Mouse (Mus musculus) limb, embryonic 15.5 days (tissue): ENCODE measurements around the gene Slc25a22. TPM values are rescaled to one million over a fixed set of nuclear protein-coding genes. Genes with fewer than 3 reads are reported as not detected.
A peak's percentile ranks its signal among the peaks of the same experiment; 100 is the strongest.

Experiments
- ATAC-seq: fragments of 200-750 bp; cut with Nextera tagmentation; 2 replicates; pipeline ENCODE4 v1.8.0; 2017; ENCODE audit warnings: low read depth, moderate TSS enrichment; ENCODE audit not compliant: insufficient number of reproducible peaks, low FRiP score, low TSS enrichment
- H3K27ac ChIP-seq: fragments of 300-500 bp; sonication (generic); 2 replicates; pipeline ENCODE4 v1.5.1; 2015; ENCODE audit warnings: moderate library complexity, mild to moderate bottlenecking, inconsistent platforms
- H3K27me3 ChIP-seq: fragments of 300-500 bp; sonication (generic); 2 replicates; pipeline ENCODE4 v1.6.1; 2015; ENCODE audit warnings: inconsistent platforms
- H3K36me3 ChIP-seq: fragments of 300-500 bp; sonication (generic); 2 replicates; pipeline ENCODE4 v1.6.1; 2015; ENCODE audit warnings: inconsistent platforms
- H3K4me1 ChIP-seq: fragments of 300-500 bp; sonication (generic); 2 replicates; pipeline ENCODE4 v1.6.1; 2015; ENCODE audit warnings: inconsistent platforms
- H3K4me2 ChIP-seq: fragments of 300-500 bp; sonication (generic); 2 replicates; pipeline ENCODE4 v1.6.1; 2015; ENCODE audit warnings: mild to moderate bottlenecking, inconsistent platforms
- H3K4me3 ChIP-seq: fragments of 300-500 bp; sonication (generic); 2 replicates; pipeline ENCODE4 v1.5.1; 2015; ENCODE audit warnings: mild to moderate bottlenecking, inconsistent platforms
- H3K9ac ChIP-seq: fragments of 300-500 bp; sonication (generic); 2 replicates; pipeline ENCODE4 v1.6.1; 2015; ENCODE audit warnings: inconsistent platforms
- H3K9me3 ChIP-seq: fragments of 300-500 bp; sonication (generic); 2 replicates; pipeline ENCODE4 v1.6.1; 2016; ENCODE audit warnings: inconsistent platforms
- WGBS: fragments of 180-500 bp; shearing (Covaris S2); methylation state at CpG from one replicate; pipeline ENCODE4 v1.1.7; 2015; 5-methylcytosine and 5-hydroxymethylcytosine counted together
- polyA plus RNA-seq: library from polyadenylated mRNA; unstranded; fragments of >200 nt; fragmentation: Nextera tagmentation; extraction: Ambion mirVana; gene quantifications from 2 replicates; pipeline ENCODE4 v1.2.1, GENCODE M21; 2015

Gene Slc25a22
- polyA plus RNA-seq, 1 experiment from 2014 or later: 29.5 TPM

DNA sequence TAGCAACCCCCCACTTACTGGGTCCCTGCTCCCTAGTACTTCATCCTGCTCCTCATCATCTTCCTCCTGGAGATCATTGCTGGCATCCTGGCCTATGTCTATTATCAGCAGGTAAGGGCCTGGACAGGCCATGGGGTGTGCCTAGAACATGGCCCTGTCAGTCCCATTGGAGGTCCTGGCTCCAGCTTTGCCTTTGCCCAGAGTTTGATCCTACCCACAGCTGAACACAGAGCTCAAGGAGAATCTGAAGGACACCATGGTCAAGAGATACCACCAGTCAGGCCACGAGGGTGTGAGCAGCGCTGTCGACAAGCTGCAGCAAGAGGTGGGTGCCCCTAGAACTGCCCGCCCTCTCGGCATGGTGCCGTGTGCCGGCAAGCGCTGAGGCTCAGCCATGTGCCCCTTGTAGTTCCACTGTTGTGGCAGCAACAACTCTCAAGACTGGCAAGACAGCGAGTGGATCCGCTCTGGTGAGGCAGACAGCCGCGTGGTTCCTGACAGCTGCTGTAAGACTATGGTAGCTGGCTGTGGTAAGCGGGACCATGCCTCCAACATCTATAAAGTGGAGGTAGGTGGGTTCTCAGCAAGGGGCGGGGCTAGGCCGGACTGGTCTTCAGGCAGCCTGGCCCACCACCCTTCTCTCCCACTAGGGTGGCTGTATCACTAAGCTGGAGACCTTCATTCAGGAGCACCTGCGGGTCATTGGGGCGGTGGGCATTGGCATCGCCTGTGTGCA is 32.4 kb upstream of the Slc25a22 start:
- Histone ChIP-seq H3K27ac (no peak overlapping the region), H3K4me3 (no peak overlapping the region), H3K9ac (no peak overlapping the region), H3K4me1 (peaks cover 60% of the 10 kb centered on the region), H3K27me3 (peaks cover 4% of the 10 kb centered on the region; the same call in 1 of the 2 replicates), H3K4me2 (no peak overlapping the region), H3K36me3 (peaks cover 36% of the 10 kb centered on the region), H3K9me3 (no peaks in the 10 kb centered on the region)
- 88% methylated on average over 18 of the region's 18 CpGs for WGBS
- no peak for ATAC-seq

DNA sequence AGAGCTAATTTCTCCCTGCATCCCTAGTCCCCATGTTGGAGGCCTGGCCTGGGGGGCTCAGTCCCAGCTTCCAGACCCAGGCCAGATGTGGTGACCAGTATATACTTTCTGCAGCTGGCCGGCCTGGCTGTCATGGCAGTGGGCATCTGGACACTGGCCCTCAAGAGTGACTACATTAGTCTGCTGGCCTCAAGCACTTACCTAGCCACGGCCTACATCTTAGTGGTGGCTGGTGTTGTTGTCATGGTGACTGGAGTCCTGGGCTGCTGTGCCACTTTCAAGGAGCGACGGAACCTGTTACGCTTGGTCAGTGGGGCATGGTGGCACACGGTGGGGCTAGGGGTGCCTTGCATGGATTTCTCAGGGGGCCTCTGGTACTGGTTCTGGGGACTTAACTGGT is 31.7 kb upstream of the Slc25a22 start:
- Histone ChIP-seq H3K4me1 (peaks cover 65% of the 10 kb centered on the region), H3K36me3 (peaks cover 36% of the 10 kb centered on the region), H3K4me3 (peak overlapping the region; percentile 73), H3K4me2 (peak overlapping the region; percentile 75), H3K9me3 (no peaks in the 10 kb centered on the region), H3K27me3 (peaks cover 11% of the 10 kb centered on the region), H3K27ac (peak overlapping the region; percentile 90), H3K9ac (0 out of 2 replicates have a peak overlapping the region, but pooled peaks have one; percentile 3)
- ATAC-seq: no peak
- WGBS: 82% methylated on average over 6 of the region's 6 CpGs

DNA sequence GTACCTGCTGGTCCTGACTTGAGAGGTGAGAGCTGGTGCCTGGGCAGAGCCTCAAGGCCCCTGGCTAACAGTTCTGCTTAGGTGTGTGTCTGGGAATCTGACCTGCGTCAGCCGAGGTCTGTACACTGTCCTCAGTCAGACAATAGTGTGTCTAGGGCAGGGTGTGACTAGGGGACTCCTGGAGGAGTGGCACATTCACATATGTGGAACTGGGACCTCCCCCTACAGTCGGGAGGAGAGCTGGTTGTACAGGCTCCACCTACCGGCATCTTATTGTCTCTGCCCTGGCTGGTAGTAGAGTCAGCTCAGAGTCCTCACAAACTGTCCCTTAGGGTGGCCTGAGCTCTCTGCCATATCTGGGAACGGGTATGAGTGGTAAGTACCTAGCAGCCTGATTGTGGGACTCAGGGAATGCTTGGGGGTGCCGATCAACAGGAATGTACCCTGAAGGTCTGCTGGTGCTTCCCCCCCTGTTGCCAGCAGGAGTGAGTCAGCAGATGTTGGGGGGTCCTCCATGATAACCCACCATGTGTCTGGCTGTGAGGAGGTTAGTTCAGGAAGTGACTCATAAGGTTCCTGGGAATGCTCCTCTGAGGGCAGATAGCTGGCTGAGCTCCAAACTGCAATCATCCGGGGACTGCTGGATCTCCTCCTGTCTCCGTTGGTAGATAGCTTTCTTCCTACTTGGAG is 31.0 kb upstream of the Slc25a22 start:
- peaks cover 65% of the 10 kb centered on the region for H3K4me1 ChIP-seq
- H3K9me3 ChIP-seq: no peaks in the 10 kb centered on the region
- H3K27ac ChIP-seq: peak overlapping the region; percentile 90
- H3K36me3 ChIP-seq: peaks cover 36% of the 10 kb centered on the region
- peak overlapping the region; percentile 74 for H3K9ac ChIP-seq
- WGBS: 11% methylated on average over 8 of the region's 8 CpGs
- peaks cover 18% of the 10 kb centered on the region for H3K27me3 ChIP-seq
- ATAC-seq: peak; percentile 31; the same call in 1 of the 2 replicates
- H3K4me3 ChIP-seq: peak overlapping the region; percentile 73
- peak overlapping the region; percentile 75 for H3K4me2 ChIP-seq

DNA sequence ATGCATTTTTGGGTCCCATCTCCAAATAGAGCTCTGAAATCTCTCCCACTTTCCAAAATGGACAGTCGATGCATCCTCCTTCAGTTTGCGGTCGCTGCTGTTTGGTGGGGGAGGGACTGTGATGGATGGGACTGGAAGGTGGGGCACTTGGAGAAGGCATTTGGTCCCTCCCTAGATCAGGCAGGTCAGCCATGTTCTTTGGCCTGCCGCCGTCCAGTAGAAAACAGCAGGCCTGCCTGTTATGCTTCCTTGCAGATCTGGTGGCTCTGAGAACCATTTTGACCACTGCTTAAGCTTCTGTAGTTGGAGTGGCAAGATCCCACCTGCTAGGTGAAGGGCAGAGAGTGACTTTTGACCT is 30.5 kb upstream of the Slc25a22 start:
- no peak for ATAC-seq
- H3K4me1 ChIP-seq: peaks cover 64% of the 10 kb centered on the region
- H3K27me3 ChIP-seq: peaks cover 23% of the 10 kb centered on the region
- no peaks in the 10 kb centered on the region for H3K9me3 ChIP-seq
- H3K4me2 ChIP-seq: peak overlapping the region; percentile 75
- 13% methylated on average over 5 of the region's 5 CpGs for WGBS
- peak overlapping the region; percentile 73 for H3K4me3 ChIP-seq
- peak overlapping the region; percentile 90 for H3K27ac ChIP-seq
- H3K36me3 ChIP-seq: peaks cover 36% of the 10 kb centered on the region
- peak overlapping the region; percentile 74 for H3K9ac ChIP-seq

DNA sequence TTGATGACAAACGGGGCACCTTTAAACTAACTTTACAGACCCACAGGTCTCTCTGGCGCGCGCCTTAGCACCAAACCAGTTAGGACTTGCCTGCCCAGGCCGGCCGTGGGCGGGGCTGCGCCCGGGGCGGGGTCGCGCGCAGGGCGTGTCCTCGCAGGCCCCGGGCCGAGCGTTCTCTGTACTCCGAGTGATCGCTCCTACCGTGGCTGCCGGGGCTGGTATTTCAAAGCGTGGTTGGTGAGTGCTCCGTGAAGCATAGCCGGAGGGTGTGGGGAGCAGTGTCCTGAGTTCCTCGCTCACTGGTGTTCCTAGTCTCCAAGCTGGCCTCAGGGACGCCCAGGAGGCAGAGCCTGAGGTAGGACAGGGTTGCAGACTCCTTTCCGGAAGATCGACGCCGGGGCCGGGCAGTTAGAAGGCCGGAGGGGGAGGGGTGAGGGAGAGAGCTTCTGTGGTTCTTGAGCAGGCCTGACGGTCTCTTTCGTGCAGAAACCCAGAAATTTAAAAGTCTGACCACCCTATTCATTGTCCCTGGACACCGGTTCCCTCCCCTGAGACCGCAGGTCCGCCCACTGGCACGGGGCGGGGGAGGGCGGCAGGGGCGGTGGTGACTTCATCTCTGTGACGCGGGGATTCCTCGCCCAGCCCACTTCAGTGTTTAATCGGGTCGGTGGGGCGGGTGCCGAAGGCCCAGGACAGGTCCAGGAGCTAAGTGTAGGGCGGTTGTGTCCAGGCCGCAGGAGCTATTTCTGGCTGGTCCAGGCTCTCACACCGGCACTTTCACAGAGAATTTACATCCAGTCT is 29.7 kb upstream of the Slc25a22 start, which contains the start of gene Cd151:
Gene Cd151, plus strand, starts transcription at position 163 of the 801 bp plus-strand sequence.
- Histone ChIP-seq H3K4me1 (peaks cover 65% of the 10 kb centered on the region), H3K27me3 (peaks cover 29% of the 10 kb centered on the region), H3K36me3 (peaks cover 31% of the 10 kb centered on the region), H3K9ac (peak within 1 kb of the TSS; percentile 74), H3K27ac (peak within 1 kb of the TSS; percentile 90), H3K4me2 (peak within 1 kb of the TSS; percentile 75), H3K4me3 (peak within 1 kb of the TSS; percentile 73), H3K9me3 (no peaks in the 10 kb centered on the region)
- peak; percentile 78 for ATAC-seq
- under 1% methylated on average over 52 of the region's 52 CpGs for WGBS

DNA sequence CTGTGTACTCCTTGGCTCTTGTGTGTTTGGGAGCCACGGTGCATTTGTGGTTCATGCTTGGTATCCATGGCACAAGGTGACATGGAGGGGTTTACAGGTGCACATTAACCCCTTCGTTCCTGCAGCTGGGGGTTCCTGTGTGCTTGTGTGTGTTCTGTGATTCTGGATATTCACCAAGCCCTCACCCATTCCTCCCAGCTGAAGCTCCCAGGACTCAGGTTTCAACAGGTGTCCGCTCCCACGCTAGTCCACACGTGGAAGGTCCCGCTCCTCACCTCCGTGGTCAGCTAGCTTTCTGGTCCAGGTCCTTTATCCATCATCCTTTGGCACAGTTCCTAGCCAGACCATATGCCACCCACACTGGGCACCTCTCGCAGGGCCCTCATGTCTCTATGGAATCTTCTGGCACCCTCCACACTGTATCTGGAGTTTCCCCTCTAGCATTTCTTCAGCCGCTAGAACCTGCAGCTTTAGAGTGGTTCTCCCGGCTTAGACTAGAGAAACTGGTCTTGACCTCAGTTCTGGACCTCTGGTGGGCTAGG is 29.0 kb upstream of the Slc25a22 start:
- Histone ChIP-seq H3K9me3 (no peaks in the 10 kb centered on the region), H3K4me1 (peaks cover 72% of the 10 kb centered on the region), H3K36me3 (peaks cover 25% of the 10 kb centered on the region), H3K27me3 (peaks cover 37% of the 10 kb centered on the region), H3K9ac (no peak overlapping the region), H3K4me3 (peak overlapping the region; percentile 73), H3K4me2 (peak overlapping the region; percentile 75), H3K27ac (peak overlapping the region; percentile 90; the same call in 1 of the 2 replicates)
- ATAC-seq: no peak
- WGBS: 50% methylated on average over 10 of the region's 10 CpGs

DNA sequence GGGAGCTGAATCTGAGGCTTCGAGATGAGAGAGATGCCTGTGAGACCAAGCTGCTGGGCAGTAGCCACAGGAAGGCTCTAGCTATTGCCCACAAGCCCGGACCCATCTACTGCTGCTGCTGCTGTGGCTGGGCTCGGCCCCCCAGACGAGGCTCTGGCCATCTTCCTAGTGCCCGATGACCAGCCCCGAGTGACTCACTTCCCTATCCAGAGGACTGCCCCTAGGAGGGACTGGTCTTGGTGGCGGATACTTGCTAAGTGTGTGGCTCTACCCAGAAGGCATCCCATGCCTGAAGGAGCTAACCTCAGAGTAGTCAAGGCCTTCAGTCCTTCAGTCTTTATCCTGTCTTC is 28.3 kb upstream of the Slc25a22 start:
- Histone ChIP-seq H3K4me3 (no peak overlapping the region), H3K27me3 (peaks cover 42% of the 10 kb centered on the region), H3K9ac (no peak overlapping the region), H3K9me3 (no peaks in the 10 kb centered on the region), H3K27ac (peak overlapping the region; percentile 59), H3K36me3 (peaks cover 19% of the 10 kb centered on the region), H3K4me2 (0 out of 2 replicates have a peak overlapping the region, but pooled peaks have one; percentile 44), H3K4me1 (peaks cover 77% of the 10 kb centered on the region)
- no peak for ATAC-seq
- WGBS: 74% methylated on average over 7 of the region's 7 CpGs

DNA sequence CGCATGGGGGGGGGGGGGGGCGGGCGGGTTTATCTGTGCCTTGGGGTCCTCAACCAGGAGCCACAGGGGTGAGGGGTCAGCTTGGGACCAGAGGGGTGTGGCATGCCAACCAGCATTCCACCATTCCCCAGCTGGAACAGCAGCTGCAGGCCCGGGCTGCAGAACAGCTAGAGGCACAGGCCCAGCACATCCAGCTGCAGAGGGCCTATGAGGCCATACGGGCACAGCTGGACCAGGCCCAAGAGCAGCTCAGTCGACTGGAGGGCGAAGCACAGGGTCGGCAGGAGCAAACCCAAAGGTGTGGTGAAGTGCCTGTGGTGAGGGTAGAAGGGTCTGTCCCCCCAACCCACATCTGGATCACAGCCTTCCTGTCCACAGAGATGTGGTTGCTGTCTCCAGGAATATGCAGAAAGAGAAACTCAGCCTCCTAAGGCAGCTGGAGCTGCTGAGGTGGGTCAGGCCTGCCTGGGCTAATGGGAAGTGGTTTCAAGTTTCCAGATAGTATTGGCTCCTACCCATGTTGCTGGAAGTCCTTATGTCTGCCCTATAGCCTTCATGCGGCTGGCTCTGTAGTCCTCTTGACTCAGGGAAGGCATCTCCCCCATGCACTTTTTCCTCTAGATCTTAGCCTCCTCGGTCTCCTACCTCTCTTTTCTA is 27.8 kb upstream of the Slc25a22 start:
- Histone ChIP-seq H3K4me3 (no peak overlapping the region), H3K27me3 (peaks cover 47% of the 10 kb centered on the region), H3K36me3 (peaks cover 14% of the 10 kb centered on the region), H3K4me1 (peaks cover 80% of the 10 kb centered on the region), H3K27ac (peak overlapping the region; percentile 59), H3K9ac (0 out of 2 replicates have a peak overlapping the region, but pooled peaks have one; percentile 17), H3K4me2 (peak overlapping the region; percentile 44), H3K9me3 (no peaks in the 10 kb centered on the region)
- 22% methylated on average over 10 of the region's 10 CpGs for whole genome bisulfite sequencing
- ATAC-seq: no peak

DNA sequence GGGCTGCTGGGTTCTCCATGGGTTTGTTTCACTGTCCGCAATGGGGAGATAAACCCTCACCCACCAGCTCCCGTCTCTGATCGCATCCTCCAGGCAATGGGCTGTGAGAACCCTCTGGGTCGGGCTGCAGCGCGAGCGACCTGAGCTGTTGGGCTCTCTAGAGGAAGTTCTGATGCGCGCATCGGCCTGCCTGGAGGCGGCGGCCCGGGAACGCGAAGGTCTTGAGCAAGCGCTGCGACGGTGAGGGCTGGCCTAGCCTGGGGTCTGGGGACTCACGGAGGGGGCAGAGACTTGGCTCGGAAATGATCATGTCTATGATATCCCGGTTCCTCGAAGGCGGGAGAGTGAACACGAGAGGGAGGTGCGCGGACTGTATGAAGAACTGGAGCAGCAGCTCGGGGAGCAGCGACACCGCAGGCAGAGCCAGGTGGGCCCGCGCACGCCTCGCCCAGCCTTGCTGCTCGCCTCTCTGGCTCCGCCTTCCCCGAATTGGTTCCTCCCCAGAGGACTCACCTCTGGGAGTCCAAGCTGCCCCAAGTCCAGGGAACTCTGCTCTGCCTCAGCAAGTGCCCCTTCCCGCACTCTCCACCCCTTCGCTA is 27.0 kb upstream of the Slc25a22 start:
- ATAC-seq: no peak
- H3K27me3 ChIP-seq: peaks cover 54% of the 10 kb centered on the region
- peak overlapping the region; percentile 44 for H3K4me2 ChIP-seq
- peaks cover 6% of the 10 kb centered on the region for H3K36me3 ChIP-seq
- 8% methylated on average over 38 of the region's 38 CpGs for WGBS
- peaks cover 75% of the 10 kb centered on the region for H3K4me1 ChIP-seq
- H3K9me3 ChIP-seq: no peaks in the 10 kb centered on the region
- H3K4me3 ChIP-seq: peak overlapping the region; percentile 26
- 0 out of 2 replicates have a peak overlapping the region, but pooled peaks have one; percentile 23 for H3K27ac ChIP-seq
- 0 out of 2 replicates have a peak overlapping the region, but pooled peaks have one; percentile 11 for H3K9ac ChIP-seq

DNA sequence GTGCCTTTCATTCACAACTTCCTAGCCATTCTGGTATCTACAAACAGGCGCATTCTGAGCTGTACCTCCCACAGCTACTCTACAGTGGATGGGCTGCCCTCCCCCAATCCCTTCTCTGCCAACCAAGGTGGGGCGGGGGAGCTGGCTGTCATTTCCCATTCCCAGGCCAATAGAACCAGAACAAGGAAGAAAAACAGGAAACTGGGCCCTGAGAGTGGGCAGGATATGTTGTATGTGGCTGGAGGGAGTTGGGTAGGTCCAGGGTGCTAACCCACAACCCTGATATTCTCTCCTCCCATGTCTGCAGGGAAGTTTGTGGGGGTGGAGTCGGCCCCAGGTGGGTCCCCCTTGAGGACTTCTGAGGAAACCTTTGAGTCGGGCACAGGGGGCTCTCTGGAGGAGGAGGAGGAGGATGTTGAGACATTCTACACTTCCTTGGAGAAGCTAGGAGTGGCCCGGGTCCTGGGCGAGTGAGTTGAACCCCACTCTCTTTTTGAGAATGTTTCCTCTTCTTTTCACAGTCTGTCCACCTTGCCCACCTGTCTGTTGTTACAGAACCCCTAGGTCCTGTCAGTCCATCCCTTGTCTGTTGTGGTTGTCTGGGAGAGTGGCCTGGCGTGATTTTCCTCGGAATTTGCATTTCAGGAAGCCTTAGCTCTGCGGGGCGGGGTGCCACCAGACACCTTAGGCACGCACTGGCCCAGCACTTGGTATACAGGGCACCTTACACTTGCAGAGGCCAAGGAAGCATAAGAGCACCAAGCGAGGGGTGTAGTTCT is 26.3 kb upstream of the Slc25a22 start:
- ATAC-seq: no peak
- Histone ChIP-seq H3K4me2 (peak overlapping the region; percentile 44), H3K9ac (no peak overlapping the region), H3K27ac (peak overlapping the region; percentile 23; the same call in 1 of the 2 replicates), H3K4me3 (peak overlapping the region; percentile 26; the same call in 1 of the 2 replicates), H3K27me3 (peaks cover 61% of the 10 kb centered on the region), H3K4me1 (peaks cover 68% of the 10 kb centered on the region), H3K36me3 (peaks cover 6% of the 10 kb centered on the region; the same call in 1 of the 2 replicates), H3K9me3 (no peaks in the 10 kb centered on the region)
- 40% methylated on average over 12 of the region's 12 CpGs for WGBS
